Mouse (Mus musculus) left cerebral cortex, postnatal 4 days (tissue): ENCODE measurements around the gene Kdm6b. TPM values are rescaled to one million over a fixed set of nuclear protein-coding genes. Genes with fewer than 3 reads are reported as not detected.
A peak's percentile ranks its signal among the peaks of the same experiment; 100 is the strongest.
"Not testable (repeated sequence)": the region's sequence is repeated elsewhere in the genome, so short reads cannot be mapped to it uniquely, and the experiment has no call there.

Source experiments
- DNase-seq: peaks from one replicate; pipeline ENCODE4 v3.0.0-alpha.2; 2022
- intact Hi-C: fragments of 180-260 bp; cut with DNase I; formaldehyde crosslinking; loops from one replicate; pipeline ENCODE4 v1.15.1; 2025
- total RNA-seq, 2 experiments: library from RNA; stranded (reverse); gene quantifications; 2 replicates each; pipeline ENCODE4 v1.2.3; 2021

Gene Kdm6b
- total RNA-seq, 2 experiments from 2014 or later = 77.2 to 85.8 TPM

DNA sequence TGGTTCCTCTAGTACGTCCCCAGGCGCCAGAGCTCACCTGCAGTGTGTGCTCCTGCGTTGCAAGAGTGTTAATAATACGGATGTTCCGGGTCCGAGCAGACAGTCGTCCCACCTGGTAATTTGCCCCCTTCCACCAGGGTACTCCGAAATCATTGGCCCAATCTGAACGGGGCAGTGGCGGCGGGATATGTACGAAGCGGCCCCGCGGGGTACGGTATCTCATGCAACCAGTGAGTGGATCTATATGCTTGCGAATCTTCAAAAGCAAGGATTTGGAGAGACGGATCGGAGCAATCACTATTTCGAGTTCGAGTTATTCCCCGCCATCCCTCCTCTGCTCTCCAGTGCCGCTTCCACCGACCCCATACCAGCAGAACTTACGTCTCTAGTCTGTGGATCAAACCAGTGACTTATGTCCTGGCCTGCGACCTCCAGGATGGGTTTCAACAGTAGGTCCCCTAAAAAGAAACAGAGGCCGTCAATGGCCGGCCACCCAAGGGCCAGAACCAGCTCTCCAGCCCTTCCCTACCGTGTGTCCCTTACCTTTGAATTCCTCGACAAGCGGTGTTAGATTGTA lies 18.8 kb downstream of the Kdm6b start:
- intact Hi-C loops, DNase-seq: not testable (repeated sequence)

GRCm38 (mm10) chr11:69390400-69391034 lies 23.0 kb downstream of the Kdm6b start:
- DNase-seq = peak; percentile 72
- intact Hi-C loops = no loop called here

DNA sequence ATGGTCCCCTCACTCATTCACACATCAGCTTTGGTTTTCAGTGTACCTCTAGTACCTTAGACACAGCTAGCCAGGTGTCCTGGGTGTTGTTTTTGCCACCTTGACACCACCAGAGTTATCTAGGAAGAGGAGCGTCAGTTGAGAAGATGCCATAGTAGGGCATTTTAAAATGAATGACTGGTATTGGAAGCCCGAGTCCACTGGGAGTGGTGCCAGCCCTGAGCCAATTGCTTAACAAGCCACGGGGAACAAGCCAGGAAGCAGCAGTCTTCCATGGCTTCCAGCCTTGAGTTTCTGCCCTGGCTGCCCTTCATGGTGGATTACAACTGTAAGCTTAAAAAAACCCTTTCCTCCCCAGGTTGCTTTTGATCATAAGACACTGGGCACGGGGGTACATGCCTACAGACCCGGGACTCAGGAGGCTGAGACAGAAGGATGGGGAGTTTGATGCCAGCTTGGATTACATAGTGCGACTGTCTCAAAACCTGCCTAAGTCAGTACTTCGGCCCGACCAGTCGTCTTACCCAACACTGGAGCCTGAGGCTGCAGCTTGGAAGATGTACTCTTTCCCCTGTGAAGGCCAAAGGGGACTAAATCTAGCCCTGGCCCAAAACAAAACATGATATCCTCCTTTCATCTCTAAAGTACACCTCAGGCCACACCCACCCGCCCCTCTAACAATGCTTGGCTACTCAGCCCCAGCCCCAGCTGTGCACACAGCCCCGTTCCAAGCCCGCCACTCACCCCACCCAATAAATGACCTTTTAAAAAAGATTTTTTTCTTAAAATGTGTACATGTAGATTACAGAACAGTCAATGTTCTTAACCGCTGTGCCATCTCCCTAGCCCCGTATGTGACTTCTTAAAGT lies 23.7 kb downstream of the Kdm6b start:
- DNase-seq = peak; percentile 77
- intact Hi-C loops = loop anchor here (5.0 to 10.0 kb wide), 2 partner anchors 132 to 195 kb away; partner anchors contain the start of gene Alox8

GRCm38 (mm10) chr11:69388680-69389079 lies 24.8 kb downstream of the Kdm6b start:
- intact Hi-C loops = loop anchor here (5.0 to 10.0 kb wide), 2 partner anchors 131 to 194 kb away; partner anchors contain the start of gene Alox8

GRCm38 (mm10) chr11:69386758-69387157 lies 26.7 kb downstream of the Kdm6b start:
- intact Hi-C loops = loop anchor here (5.0 to 10.0 kb wide), 2 partner anchors 129 to 192 kb away; partner anchors contain the start of gene Alox8
- no peak for DNase-seq

More at GRCm38 (mm10) chr11:69388680-69389079, 24.8 kb downstream of the Kdm6b start:
- DNase-seq = no peak

GRCm38 (mm10) chr11:69384979-69385378 lies 28.5 kb downstream of the Kdm6b start:
- intact Hi-C loops = loop anchor here (5.0 to 10.0 kb wide), 2 partner anchors 128 to 190 kb away; partner anchors contain the start of gene Alox8
- DNase-seq = no peak

- DNase-seq = no peak
- intact Hi-C loops = loop anchor here (10.0 kb wide), 1 partner anchor 188 kb away; the partner anchor contains the start of gene Alox8
Measured at GRCm38 (mm10) chr11:69382478-69383105, 30.9 kb downstream of the Kdm6b start.

DNA sequence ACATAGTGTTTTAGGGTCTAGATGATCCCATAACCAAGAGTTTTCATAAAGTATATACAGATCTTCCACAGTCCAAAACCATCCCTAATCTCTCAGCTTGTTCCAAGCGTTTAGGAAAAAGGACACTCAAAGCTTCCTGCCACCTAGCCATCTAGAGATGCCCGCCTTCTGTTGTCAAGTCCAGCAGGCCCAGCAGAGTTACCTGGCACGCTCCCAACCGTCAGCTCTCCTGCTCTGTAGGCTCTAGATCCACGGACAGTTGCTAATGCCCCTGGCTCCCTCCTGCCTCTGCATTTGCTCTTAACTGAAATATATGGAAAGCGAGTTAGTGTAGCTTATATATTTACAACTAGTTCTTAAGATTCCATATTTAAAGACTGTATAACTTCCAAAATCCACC lies 32.1 kb downstream of the Kdm6b start:
- intact Hi-C loops = loop anchor here (10.0 kb wide), 1 partner anchor 187 kb away; the partner anchor contains the start of gene Alox8
- DNase-seq = peak; percentile 71

DNA sequence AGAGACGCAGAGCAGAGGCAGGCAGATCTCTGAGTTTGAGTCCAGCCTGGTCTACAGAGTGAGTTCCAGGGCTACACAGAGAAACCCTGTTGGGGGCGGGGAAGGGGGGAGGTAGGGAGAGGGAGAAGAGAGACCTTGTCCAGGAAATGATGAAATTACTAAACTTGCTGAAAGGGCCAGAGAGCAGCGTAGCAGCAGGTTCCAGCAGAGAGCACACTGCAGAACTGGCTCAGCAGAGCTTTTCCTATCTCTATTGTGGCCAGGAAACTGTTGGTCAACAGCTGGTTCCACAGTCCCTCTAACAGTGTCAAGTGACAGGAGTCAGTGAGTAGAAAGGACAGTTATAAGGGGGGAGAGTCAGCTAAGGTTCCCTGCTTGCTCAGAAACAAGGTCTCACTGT lies 33.9 kb downstream of the Kdm6b start:
- intact Hi-C loops = no loop called here
- DNase-seq = no peak

GRCm38 (mm10) chr11:69377766-69378165 lies 35.7 kb downstream of the Kdm6b start:
- DNase-seq = no peak
- intact Hi-C loops = no loop called here

GRCm38 (mm10) chr11:69375646-69376045 lies 37.8 kb downstream of the Kdm6b start:
- intact Hi-C loops = no loop called here
- no peak for DNase-seq

DNA sequence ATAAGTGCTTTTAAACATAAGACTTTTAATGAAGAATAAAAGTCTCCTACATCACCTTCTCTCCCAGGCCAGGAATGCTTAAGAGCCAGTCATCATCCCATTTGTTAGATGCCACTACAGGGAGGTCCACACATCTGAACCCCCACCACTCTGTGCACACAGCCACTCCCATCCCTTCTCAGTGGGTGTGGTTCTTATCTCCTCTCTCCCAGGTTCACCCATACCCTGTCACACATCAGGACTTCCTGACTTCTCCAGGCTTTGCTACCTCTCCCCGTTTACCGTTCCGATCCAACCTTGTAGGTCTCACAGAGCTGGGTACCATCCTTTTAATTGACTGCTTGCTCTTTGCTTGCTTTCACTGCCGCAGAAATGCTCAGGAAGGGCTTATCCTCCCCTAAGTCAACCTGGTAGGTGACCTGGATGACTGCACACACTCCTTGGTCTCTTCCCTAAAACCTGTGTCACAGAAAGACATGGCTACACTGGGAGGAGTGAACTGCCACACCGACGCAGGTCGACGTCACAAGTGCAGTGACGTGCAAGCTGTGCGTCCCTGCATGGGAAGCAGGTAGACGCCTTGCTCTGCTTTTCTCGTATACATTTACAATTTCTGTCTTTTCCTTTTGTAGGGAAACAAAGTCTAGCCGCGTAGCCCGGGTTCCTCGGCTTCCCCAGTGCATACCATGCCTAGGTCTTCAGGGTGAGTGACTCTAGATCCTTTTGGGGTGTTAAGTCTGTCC lies 40.1 kb downstream of the Kdm6b start:
- intact Hi-C loops = no loop called here
- no peak for DNase-seq

GRCm38 (mm10) chr11:69372780-69373170 lies 40.7 kb downstream of the Kdm6b start:
- intact Hi-C loops = no loop called here
- DNase-seq = no peak

GRCm38 (mm10) chr11:69372056-69372779 lies 41.3 kb downstream of the Kdm6b start:
- intact Hi-C loops = no loop called here
- DNase-seq = peak; percentile 86

- no peak for DNase-seq
- intact Hi-C loops = no loop called here
Measured at GRCm38 (mm10) chr11:69371601-69372000, 41.9 kb downstream of the Kdm6b start.

GRCm38 (mm10) chr11:69370817-69371215 lies 42.7 kb downstream of the Kdm6b start:
- intact Hi-C loops = no loop called here
- no peak for DNase-seq

DNA sequence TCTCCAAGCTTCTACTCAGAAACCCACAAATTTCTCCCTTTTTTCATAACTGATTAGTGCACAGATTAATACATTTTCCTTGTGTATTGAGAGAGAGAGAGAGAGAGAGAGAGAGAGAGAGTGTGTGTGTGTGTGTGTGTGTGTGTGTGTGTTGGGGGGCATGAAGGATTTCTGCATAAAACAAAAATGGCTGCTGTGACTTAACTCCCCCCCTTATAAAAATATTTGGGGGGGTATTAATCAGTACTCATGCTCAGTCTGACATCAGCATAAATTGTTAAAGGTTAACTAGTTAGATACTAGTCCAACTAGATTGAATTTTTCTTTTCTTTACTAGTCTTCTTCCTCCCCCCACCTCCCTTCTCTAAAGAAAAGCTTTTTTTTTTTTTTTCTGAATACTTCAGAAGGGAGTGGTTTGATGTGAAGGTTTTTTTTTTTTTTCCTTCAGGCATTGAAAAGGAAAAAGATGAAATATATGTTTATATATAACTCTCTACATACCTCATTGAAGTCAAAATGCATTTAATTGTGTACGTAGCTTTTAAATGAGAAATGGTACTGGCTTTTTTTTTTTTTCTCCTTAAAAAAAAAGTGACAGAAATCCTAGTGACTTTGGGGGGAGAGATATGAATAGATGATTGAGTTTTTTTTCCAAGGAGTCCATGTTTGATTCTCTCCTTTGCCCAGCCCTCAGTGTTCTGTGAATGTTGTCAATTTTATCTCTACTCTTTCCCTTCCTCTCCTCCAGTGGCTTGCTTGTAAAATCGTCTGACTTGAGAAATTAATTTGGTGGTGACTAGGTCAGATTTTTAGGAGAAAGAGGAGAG lies 43.3 kb downstream of the Kdm6b start:
- intact Hi-C loops = no loop called here
- no peak for DNase-seq

DNA sequence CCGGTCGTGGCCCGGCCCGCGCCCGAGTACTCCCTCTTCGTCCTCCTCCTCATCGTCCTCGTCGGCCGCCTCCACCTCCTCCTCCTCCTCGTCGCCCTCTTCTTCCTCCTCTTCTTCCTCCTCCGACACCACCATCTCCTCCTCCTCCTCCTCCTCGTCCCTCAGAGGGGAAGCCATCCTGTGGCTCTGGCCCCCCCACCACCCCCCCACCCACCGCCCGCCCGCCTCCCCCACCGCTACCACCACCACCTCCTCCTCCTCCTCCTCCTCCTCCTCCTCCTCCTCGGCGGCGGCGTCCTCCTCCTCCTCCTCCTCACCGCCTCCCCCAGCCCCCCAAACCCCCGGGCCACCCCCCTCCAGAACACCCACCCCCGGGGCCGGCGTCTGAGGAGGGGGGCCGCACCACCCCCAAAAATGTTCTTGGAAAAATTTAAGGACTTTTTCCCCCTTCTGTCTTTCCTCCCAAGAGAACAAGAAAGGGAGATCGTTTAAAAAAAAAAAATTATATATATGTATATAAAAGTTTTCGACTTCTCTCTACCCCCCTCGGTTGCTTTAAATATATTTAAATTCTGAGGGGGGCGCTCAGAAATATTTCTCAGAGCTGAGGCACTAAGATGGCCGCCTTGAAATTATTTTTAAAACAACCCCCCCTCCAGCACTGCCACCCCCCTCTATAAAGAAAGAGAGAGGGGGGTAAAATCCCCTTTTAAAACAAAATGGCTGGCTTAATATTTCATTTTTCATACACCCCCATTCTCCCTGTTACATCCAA lies 44.1 kb downstream of the Kdm6b start, which contains the start of gene Chd3:
Gene Chd3, minus strand, starts transcription at position 192 of the 775 bp plus-strand sequence.
- intact Hi-C loops = no loop called here
- DNase-seq = no peak
